Mouse (Mus musculus) intestine, embryonic 16.5 days (tissue): ENCODE measurements around the gene Tanc1. TPM values are rescaled to one million over a fixed set of nuclear protein-coding genes. Genes with fewer than 3 reads are reported as not detected.

Experiments used
- ATAC-seq: fragments of 200-750 bp; cut with Nextera tagmentation; 2 replicates; pipeline ENCODE4 v1.8.0; 2017; ENCODE audit warnings: moderate TSS enrichment, moderate library complexity
- H3K27ac ChIP-seq: fragments of 300-500 bp; sonication (generic); 2 replicates; pipeline ENCODE4 v1.5.1; 2014; ENCODE audit warnings: mild to moderate bottlenecking, low read length
- H3K27me3 ChIP-seq: fragments of 300-500 bp; sonication (generic); replicated peaks from 2 replicates; pipeline ENCODE4 v1.6.1; 2014; ENCODE audit warnings: low read length, control low read depth, mixed read lengths; ENCODE audit not compliant: control insufficient read depth, insufficient read depth
- H3K36me3 ChIP-seq: fragments of 300-500 bp; sonication (generic); 2 replicates; pipeline ENCODE4 v1.6.1; 2014; ENCODE audit warnings: low read length, control low read depth; ENCODE audit not compliant: control insufficient read depth, insufficient read depth
- H3K4me1 ChIP-seq: fragments of 300-500 bp; sonication (generic); 2 replicates; pipeline ENCODE4 v1.6.1; 2014; ENCODE audit warnings: low read length, control low read depth, mixed read lengths; ENCODE audit not compliant: control insufficient read depth, insufficient read depth
- H3K4me2 ChIP-seq: fragments of 300-500 bp; sonication (generic); 2 replicates; pipeline ENCODE4 v1.6.1; 2014; ENCODE audit warnings: low read depth, low read length, control low read depth
- H3K4me3 ChIP-seq: fragments of 300-500 bp; sonication (generic); 2 replicates; pipeline ENCODE4 v1.5.1; 2014; ENCODE audit warnings: mild to moderate bottlenecking, low read length
- H3K9ac ChIP-seq: fragments of 300-500 bp; sonication (generic); 2 replicates; pipeline ENCODE4 v1.6.1; 2014; ENCODE audit warnings: low read depth, low read length
- H3K9me3 ChIP-seq: fragments of 300-500 bp; sonication (generic); 2 replicates; pipeline ENCODE4 v1.6.1; 2016; ENCODE audit warnings: low read length, control low read depth; ENCODE audit not compliant: control insufficient read depth
- WGBS: fragments of 180-500 bp; shearing (Covaris S2); extraction: QIAGEN DNeasy Blood & Tissue Kit; methylation state at CpG from one replicate; pipeline ENCODE4 v1.1.7; 2014; 5-methylcytosine and 5-hydroxymethylcytosine counted together
- polyA plus RNA-seq: library from polyadenylated mRNA; unstranded; fragments of >200 nt; fragmentation: Nextera tagmentation; extraction: Ambion mirVana; gene quantifications from 2 replicates; pipeline ENCODE4 v1.2.1, GENCODE M21; 2015

Tanc1 gene
- polyA plus RNA-seq, 1 experiment from 2014 or later, result 20.8 TPM

GRCm38 (mm10) chr2:59699893-59700292, 88.1 kb downstream of the Tanc1 start:
- no peak for ATAC-seq
- Histone ChIP-seq H3K9me3 (no peaks in the 10 kb centered on the region), H3K36me3 (no peaks in the 10 kb centered on the region), H3K27ac (no peak overlapping the region), H3K4me3 (no peak overlapping the region), H3K4me2 (no peak overlapping the region), H3K4me1 (peaks cover 25% of the 10 kb centered on the region), H3K27me3 (no peaks in the 10 kb centered on the region), H3K9ac (no peak overlapping the region)
- 89% methylated on average over 9 of the region's 9 CpGs for WGBS

GRCm38 (mm10) chr2:59705221-59705620, 93.4 kb downstream of the Tanc1 start:
- Histone ChIP-seq H3K9me3 (no peaks in the 10 kb centered on the region), H3K27ac (no peak overlapping the region), H3K4me3 (no peak overlapping the region), H3K9ac (no peak overlapping the region), H3K36me3 (no peaks in the 10 kb centered on the region), H3K27me3 (no peaks in the 10 kb centered on the region), H3K4me1 (0 out of 2 replicates have a peak, but pooled peaks cover 5% of the 10 kb centered on the region), H3K4me2 (no peak overlapping the region)
- 92% methylated on average over 12 of the region's 12 CpGs for WGBS
- no peak for ATAC-seq

GRCm38 (mm10) chr2:59706806-59707205, 95.0 kb downstream of the Tanc1 start:
- Histone ChIP-seq H3K4me3 (no peak overlapping the region), H3K36me3 (no peaks in the 10 kb centered on the region), H3K4me1 (0 out of 2 replicates have a peak, but pooled peaks cover 5% of the 10 kb centered on the region), H3K9me3 (no peaks in the 10 kb centered on the region), H3K4me2 (no peak overlapping the region), H3K9ac (no peak overlapping the region), H3K27me3 (no peaks in the 10 kb centered on the region), H3K27ac (no peak overlapping the region)
- 77% methylated on average over 12 of the region's 12 CpGs for WGBS
- 0 out of 2 replicates have a peak, but pooled peaks have one; percentile 59 for ATAC-seq

DNA sequence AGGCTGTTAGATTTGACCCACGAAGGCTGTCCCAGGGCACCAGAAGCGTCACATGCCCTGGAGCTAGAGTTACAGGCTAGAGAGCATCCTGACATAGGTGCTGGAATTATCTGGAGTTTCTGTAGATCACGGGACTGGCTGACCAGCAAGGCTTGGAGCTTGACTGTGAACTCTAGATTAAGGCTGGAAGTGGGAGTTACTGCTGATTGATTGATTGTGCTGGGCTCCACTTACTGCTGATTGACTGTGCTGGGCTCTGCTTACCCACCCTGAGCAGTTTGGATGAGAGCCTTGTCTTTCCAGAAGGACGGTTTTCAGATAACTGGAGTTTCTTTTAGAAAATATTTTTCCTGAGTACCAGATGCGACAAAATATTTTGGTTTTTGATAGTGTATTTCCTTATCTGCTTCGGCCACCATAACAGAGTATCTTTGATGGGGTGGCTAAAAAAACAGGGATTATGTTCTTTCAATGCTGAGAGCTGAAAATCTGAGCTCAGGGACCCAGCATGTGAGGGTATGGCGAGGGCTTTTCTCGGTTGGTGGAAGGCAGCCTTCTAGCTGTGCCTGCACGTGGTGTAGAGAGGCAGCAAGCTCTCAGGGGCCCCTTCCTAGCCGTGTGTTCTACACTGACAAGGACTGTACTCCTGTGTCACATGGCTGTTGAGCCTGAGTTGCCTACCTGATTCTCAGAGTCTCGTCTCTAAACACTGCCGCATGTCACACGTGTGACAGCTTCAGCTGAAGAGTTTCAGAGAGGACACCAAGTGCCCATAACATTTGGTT, 96.3 kb downstream of the Tanc1 start:
- H3K4me3 ChIP-seq, result no peak overlapping the region
- 70% methylated on average over 13 of the region's 13 CpGs for WGBS
- no peak overlapping the region for H3K9ac ChIP-seq
- ATAC-seq, result peak; percentile 50; the same call in 1 of the 2 replicates
- H3K4me2 ChIP-seq, result no peak overlapping the region
- H3K27ac ChIP-seq, result 0 out of 2 replicates have a peak overlapping the region, but pooled peaks have one; percentile 6
- H3K36me3 ChIP-seq, result no peaks in the 10 kb centered on the region
- 0 out of 2 replicates have a peak, but pooled peaks cover 7% of the 10 kb centered on the region for H3K4me1 ChIP-seq
- no peaks in the 10 kb centered on the region for H3K27me3 ChIP-seq
- H3K9me3 ChIP-seq, result no peaks in the 10 kb centered on the region

GRCm38 (mm10) chr2:59710771-59711170, 98.9 kb downstream of the Tanc1 start:
- Histone ChIP-seq H3K4me3 (no peak overlapping the region), H3K9ac (no peak overlapping the region), H3K9me3 (no peaks in the 10 kb centered on the region), H3K36me3 (no peaks in the 10 kb centered on the region), H3K27ac (no peak overlapping the region), H3K4me2 (no peak overlapping the region), H3K4me1 (0 out of 2 replicates have a peak, but pooled peaks cover 8% of the 10 kb centered on the region), H3K27me3 (no peaks in the 10 kb centered on the region)
- 84% methylated on average over 6 of the region's 6 CpGs for WGBS
- no peak for ATAC-seq

GRCm38 (mm10) chr2:59711992-59712391, 100.2 kb downstream of the Tanc1 start:
- ATAC-seq, result 0 out of 2 replicates have a peak, but pooled peaks have one; percentile 27

GRCm38 (mm10) chr2:59712484-59712883, 100.6 kb downstream of the Tanc1 start:
- Histone ChIP-seq H3K4me1 (0 out of 2 replicates have a peak, but pooled peaks cover 8% of the 10 kb centered on the region), H3K4me2 (no peak overlapping the region), H3K36me3 (no peaks in the 10 kb centered on the region), H3K9ac (no peak overlapping the region), H3K9me3 (no peaks in the 10 kb centered on the region), H3K4me3 (no peak overlapping the region), H3K27ac (no peak overlapping the region), H3K27me3 (no peaks in the 10 kb centered on the region)
- ATAC-seq, result no peak
- 78% methylated on average over 9 of the region's 9 CpGs for WGBS

More at GRCm38 (mm10) chr2:59711992-59712391, 100.2 kb downstream of the Tanc1 start:
- H3K36me3 ChIP-seq, result no peaks in the 10 kb centered on the region
- no peak overlapping the region for H3K9ac ChIP-seq
- H3K4me3 ChIP-seq, result no peak overlapping the region
- H3K9me3 ChIP-seq, result no peaks in the 10 kb centered on the region
- no peaks in the 10 kb centered on the region for H3K27me3 ChIP-seq
- H3K27ac ChIP-seq, result no peak overlapping the region
- H3K4me1 ChIP-seq, result 0 out of 2 replicates have a peak, but pooled peaks cover 8% of the 10 kb centered on the region
- H3K4me2 ChIP-seq, result no peak overlapping the region
- WGBS, result 63% methylated on average over 8 of the region's 8 CpGs

GRCm38 (mm10) chr2:59713626-59714556, 102.0 kb downstream of the Tanc1 start:
- ATAC-seq, result no peak
- Histone ChIP-seq H3K9ac (no peak overlapping the region), H3K9me3 (no peaks in the 10 kb centered on the region), H3K27me3 (no peaks in the 10 kb centered on the region), H3K36me3 (no peaks in the 10 kb centered on the region), H3K27ac (no peak overlapping the region), H3K4me1 (peaks cover 13% of the 10 kb centered on the region), H3K4me3 (no peak overlapping the region), H3K4me2 (no peak overlapping the region)
- 80% methylated on average over 9 of the region's 9 CpGs for WGBS

DNA sequence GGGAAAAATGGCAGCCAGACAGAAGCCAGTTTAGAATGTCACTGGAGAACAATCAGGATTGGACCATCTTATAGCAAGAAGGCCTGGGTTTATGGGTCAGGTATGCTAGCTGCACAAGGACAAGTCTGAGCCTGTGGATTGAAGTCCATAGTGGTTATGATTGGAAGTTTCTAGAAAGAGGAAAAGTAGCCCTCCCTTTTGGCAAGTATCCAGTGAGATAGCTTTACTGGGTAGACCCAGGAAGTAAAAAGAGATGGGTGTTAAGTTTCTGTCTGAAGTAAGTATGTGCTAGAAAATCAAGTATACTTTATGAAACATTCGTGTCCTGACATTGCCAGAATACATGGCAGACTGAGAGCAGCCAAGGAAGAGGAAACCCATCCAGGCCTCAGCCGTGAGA, 103.2 kb downstream of the Tanc1 start:
- H3K9ac ChIP-seq, result no peak overlapping the region
- H3K27me3 ChIP-seq, result no peaks in the 10 kb centered on the region
- H3K4me2 ChIP-seq, result no peak overlapping the region
- 74% methylated on average over 2 of the region's 2 CpGs for WGBS
- no peak overlapping the region for H3K4me3 ChIP-seq
- no peak overlapping the region for H3K27ac ChIP-seq
- ATAC-seq, result no peak
- H3K9me3 ChIP-seq, result no peaks in the 10 kb centered on the region
- no peaks in the 10 kb centered on the region for H3K36me3 ChIP-seq
- H3K4me1 ChIP-seq, result peaks cover 20% of the 10 kb centered on the region
